Mouse (Mus musculus) kidney, postnatal 4 days (tissue): Measurements from ENCODE around the gene Gm10518.
A peak's percentile ranks its signal among the peaks of the same experiment; 100 is the strongest.

Source experiments
- DNase-seq, 2 experiments: peaks; one replicate each; pipeline ENCODE4 v3.0.0; 2021; ENCODE audit warnings: mixed read lengths in 2 of 2

Gene Gm10518

GRCm38 (mm10) chr1:179835753-179836425 lies 32.7 kb downstream of the Gm10518 start:
- no peak for DNase-seq

- peak; percentile 29 to 58 for DNase-seq
These were observed 33.5 kb downstream of the Gm10518 start for GRCm38 (mm10) chr1:179836426-179837404.

DNA sequence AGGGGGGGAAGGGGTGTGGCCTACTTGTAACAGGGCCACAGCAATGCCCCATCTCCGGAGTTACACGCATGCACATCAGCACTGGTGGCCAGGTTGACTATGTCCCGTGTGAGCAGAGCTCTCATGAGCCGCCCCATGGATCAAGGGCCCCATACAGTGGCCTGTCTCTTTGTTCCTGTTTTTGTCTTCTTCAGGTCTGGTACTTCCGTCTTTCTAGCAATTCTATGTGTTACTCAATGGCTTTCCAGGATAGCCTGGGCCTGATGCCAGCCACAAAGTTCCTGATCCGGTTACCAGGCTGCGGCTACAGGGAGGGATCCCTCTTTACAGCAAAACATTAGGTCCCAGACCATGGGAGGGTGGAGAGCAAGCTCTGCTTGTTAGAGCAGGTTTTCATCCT lies 39.4 kb downstream of the Gm10518 start:
- peak; percentile 43 to 61 for DNase-seq

- DNase-seq, result no peak
These were observed 40.8 kb downstream of the Gm10518 start for GRCm38 (mm10) chr1:179843981-179844380.

GRCm38 (mm10) chr1:179844894-179845293 lies 41.7 kb downstream of the Gm10518 start:
- peak; percentile 75 to 83 for DNase-seq

GRCm38 (mm10) chr1:179845832-179846499 lies 42.8 kb downstream of the Gm10518 start:
- DNase-seq, result no peak

DNA sequence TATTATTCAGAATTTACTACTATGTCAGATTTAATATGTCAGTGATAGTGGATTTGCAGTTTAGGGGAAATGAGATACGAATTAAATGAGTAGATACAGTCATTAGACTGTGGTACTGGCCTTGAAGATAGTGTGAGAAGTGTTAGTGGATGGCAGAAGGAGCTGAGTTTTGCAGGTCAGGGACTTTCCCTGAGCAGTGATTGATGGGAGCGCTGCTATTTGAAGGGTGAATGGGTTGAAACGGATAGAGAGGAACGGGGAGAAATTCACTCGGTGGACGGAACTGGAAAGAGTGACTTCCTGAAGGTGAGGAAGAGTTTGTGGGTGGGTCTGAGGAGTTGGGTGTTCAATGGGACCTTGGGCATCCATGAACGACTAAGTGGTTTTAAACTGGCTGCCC lies 44.0 kb downstream of the Gm10518 start:
- no peak for DNase-seq

- peak; percentile 95 to 97 for DNase-seq
These were observed 44.7 kb downstream of the Gm10518 start for GRCm38 (mm10) chr1:179847759-179848389.

- DNase-seq, result peak; percentile 68 to 72
These were observed 50.2 kb downstream of the Gm10518 start for GRCm38 (mm10) chr1:179853421-179853820.
